Mouse (Mus musculus) small intestine, adult 2 months (tissue): ENCODE measurements at regions not wholly inside any gene's neighbourhood (a gene's known extent, or its start where the extent isn't known, plus 50 kb on each side); places are given as distances from the start of the nearest gene placed in this dataset.

ENCODE experiments used
- CTCF ChIP-seq: fragments of 200-500 bp; IDR thresholded peaks from 2 replicates; pipeline ENCODE4 v1.5.1; 2012; ENCODE audit warnings: low read depth, mild to moderate bottlenecking, control low read depth, inconsistent platforms, low read length, moderate library complexity, mixed read lengths; ENCODE audit not compliant: insufficient replicate concordance, insufficient read length; ENCODE audit errors: extremely low read depth
- POLR2A ChIP-seq: fragments of 200-500 bp; IDR thresholded peaks from 2 replicates; pipeline ENCODE4 v1.6.1; 2012; ENCODE audit warnings: low read depth, mild to moderate bottlenecking, control low read depth, inconsistent platforms, low read length, moderate library complexity

- no peak for TF ChIP-seq POLR2A
- TF ChIP-seq CTCF: no peak
These were observed 95.6 kb downstream of the Tmem170b start for GRCm38 (mm10) chr13:41701345-41701744.
